Mouse (Mus musculus): ENCODE data around the gene Tsks.

Gene Tsks

DNA sequence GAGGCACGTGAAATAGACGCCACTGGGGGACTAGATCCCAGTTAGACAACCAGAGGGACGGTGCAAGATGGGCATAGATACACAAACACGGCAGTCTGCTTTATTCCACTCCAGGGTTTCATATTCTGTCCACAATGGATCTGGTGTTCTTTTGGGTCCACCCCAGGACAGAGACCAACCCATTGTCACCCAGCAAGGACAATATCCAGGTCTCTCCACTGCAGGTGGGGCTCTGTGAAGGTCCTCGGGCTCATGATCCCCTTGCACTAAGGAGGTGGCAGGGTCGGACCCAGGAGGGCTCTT lies 32.1 kb downstream of the Tsks start:
- DNase-seq (ENCODE audit: low read depth, low spot score): no peak

DNA sequence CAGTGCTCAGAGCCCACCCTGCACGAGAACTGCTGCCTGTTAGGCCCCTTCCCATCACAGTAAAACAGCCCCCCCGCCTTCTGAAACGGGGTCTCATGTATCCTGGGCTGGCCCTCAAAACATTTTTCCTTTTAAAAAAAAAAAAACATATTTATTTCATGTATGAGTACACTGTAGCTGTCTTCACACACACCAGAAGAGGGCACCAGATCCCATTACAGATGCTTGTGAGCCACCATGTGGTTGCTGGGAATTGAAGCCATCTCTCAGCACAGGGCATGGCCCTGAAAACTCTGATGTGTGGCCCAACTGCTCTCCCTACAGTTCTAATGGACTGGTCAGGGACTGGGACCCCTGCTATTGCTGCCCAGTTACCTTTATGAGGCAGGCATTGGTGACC lies 35.3 kb downstream of the Tsks start:
- no peak for DNase-seq (ENCODE audit: low read depth, low spot score)

DNA sequence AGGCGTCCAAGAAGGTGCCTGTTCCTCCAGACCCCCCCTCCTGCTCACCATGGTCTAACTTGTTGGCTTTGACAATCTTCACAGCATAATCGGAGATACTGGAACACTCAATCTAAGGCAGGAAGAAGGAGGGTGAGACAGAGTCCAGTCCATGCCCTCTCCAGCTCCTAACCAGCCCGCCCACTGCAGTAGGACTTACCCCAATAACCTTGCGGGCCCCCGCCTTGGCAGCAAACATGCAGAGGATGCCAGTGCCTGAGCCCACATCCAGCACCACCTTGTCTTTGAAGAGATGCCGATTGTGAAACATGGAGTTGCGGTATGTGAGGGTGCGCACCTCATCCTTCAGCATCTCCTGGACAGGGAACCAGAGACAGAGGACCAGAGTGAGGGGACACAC lies 38.5 kb downstream of the Tsks start:
- DNase-seq (ENCODE audit: low read depth, low spot score): no peak

DNA sequence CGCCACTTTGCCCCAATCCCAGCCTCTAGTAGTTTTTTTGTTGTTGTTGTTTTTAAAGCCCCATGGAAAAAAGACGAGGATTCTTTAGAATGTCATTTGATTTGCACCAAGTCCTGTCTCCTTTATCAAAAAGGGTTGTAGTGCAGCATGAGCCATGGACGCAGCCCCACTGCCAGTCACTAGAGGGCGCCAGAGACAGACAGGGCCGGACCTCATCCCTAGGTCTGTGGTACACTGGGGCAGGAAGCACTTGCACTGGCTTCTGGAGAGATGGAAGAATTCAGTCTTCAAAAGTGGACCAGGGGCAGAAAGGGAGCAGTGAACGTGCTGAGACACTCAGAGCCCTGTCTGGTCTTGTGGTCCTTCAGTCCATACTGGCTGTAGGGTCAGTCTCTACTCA lies 40.1 kb downstream of the Tsks start:
- peak; percentile 68 for DNase-seq (ENCODE audit: low read depth, low spot score)

DNA sequence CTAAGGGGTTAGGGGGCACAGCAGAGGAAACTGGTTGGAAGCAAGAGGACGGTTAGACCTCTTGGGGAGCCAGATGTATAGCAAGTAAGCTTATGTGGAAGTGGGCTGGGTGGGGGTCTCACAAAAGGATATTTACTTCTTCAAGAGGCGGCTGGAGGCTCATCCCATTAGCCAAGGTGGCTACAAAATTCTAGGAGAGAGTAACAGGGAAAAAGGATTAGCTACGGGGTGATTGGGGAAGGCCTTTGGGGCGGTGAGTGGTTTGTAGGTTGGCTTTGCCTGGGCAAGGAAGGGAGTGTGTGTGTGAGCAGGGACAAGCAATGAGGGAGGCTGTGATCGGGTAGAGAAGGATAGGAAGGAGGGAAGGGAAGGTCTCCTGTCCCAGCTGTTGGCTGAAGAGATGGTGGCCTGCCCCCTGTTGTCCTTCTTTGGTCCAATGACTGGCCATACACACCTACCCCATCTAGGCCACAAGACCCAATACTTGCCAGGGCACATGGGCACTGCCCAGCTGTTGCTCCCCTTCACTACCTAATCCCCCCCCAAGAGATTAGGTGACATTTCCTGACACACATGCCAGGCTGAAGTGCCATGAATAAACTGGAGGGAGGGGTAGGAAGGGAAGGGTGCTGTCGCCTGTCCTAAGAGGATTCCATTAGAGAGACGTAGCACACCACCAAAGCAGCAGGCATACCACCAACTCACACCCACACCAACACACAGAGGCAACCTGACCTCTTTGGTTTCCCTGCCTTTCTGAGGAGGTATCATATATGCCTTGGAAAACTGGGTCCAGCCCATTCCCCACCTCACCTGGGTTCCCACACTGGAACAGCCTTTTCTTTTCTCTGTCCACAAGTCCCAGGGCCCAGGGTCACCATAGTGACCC lies 41.2 kb downstream of the Tsks start:
- DNase-seq (ENCODE audit: low read depth, low spot score): no peak

DNA sequence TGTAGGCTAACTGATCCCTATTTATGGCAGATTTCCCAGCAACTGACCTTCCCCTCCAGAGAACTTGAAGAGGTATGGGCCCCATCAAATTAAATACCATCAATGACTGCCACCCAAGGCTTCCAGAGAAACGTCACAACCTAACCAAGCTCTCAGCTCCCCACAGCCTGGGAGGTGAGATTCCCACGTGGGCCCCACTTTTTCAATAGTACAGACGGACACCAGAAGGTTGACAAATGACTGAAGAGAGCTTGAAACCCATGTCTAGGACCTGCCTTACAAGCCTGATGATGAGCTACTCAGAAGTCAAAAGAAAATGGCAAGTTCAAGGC lies 41.8 kb downstream of the Tsks start:
- no peak for DNase-seq (ENCODE audit: low read depth, low spot score)

DNA sequence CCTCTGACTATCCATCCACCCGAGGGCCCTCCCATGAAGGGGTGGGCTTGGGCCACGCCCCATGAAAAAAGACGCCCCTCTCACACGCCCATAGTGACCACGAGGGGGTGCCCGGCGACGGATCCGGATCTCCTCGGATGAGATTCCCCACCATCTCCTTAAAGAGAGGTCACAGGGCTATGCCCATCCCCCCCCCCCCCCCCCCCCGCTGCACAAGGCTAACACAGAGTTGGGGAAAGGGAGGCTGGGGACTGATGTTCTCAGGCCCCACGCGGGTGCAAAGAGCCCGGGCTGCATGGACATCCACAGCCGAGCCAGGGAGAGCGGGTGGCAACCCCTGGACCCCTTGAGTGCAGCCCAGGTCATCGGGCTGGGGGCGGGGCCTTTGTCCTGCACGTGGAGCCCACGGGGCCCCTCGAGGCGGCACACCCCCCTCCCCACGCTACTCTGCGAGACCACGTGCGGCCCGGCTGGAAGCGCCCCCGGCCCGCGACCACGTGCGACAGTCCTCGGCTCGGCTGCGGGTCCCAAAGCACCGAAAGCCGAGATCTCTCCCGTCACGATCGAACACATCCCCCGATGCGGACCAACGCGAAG lies 42.7 kb downstream of the Tsks start:
- DNase-seq (ENCODE audit: low read depth, low spot score): no peak

DNA sequence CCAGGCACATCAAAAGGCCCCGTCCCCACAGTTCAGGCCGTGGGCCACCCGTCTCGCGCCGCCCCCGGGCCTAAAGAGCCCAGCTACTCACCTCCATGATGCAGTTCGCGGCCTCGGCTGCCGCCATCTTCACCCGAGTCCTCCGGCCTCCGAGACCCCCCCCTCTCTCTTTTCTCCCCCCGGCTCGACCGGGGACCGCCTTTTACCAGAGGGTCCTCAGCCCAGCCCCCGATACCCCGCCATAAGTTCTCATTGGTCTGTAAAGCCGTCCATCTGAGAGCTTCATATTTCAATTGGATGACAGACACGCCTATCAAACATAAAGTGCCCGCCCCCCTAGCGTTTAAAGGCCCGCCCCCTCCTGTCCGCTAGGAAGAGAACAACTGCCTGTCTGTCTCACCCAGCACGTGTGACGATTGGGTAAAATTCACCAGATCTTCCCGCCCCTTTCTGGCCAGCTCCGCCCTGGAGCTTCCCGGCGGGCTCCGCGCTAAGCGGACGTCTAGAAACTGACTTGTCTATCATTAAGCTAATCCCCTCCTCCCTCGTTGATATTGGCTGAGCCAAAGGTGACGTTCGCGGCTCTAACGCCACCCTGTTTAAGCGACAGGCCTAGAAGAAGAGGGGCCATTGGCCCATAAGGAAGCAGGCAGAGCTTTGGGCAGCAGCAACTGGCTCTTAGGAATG lies 43.3 kb downstream of the Tsks start, which contains the start of gene Prmt1:
TSS of gene Prmt1 (minus strand) at position 377 of the 687 bp plus-strand sequence.
- peak; percentile 97 for DNase-seq (ENCODE audit: low read depth, low spot score)

DNA sequence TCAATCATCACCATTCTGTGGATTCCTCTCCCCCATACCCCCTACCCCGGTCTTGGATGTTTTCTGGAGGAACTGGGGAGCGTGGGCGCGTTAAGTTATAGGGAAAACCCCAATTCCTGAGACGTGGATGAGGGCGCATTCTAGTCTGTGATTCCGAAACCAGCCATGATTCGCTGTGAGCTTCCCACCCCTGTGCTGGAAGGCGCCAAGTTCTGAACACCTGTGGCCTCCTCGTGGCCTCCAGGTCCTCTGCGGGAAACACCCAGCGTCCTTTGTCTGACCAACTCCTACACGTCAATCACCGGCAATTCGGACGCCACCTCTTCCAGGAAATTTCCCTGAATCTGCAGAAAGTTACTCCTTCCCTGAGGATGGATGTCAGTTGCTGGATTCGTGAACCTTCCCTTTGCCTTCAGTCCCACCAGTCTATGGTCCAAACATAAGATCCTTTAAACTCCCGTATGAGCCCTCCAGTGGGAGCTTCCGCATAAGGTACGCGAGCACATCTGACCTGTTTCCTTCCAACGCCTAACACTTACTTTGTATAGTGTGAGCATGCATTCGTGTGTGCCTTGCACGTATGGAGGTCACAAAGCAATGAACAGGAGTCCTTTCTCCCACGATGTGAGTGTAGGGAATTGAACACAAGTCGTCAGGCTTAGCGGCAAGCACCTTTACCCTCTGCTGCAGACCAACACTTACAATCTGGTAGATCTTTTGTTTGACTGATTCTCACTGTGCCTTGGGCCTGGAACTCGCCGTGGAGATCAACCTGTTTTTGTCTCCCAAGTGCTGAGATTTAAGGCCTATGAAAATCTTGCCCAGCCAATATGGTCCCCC lies 44.1 kb downstream of the Tsks start:
- DNase-seq (ENCODE audit: low read depth, low spot score): no peak

DNA sequence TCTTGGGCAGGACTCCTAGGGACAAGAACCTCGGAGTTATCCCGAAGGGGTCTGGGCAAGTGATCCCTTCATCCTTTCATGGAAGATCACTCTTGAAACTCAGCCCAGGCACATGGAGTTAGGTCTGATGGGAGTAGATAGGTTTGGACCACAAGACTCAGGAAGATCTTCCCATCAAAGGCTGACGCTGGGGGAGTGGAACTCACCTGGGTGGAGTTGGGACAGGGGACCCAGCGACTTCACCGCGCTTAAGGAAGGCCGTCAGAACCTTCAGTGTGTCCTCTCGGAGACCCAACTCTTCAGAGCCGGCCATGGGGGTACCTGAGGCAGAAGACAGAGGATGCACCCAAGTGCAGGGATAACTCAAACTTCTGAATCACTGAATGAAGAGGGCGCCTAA lies 53.7 kb downstream of the Tsks start:
- no peak for DNase-seq (ENCODE audit: low read depth, low spot score)

DNA sequence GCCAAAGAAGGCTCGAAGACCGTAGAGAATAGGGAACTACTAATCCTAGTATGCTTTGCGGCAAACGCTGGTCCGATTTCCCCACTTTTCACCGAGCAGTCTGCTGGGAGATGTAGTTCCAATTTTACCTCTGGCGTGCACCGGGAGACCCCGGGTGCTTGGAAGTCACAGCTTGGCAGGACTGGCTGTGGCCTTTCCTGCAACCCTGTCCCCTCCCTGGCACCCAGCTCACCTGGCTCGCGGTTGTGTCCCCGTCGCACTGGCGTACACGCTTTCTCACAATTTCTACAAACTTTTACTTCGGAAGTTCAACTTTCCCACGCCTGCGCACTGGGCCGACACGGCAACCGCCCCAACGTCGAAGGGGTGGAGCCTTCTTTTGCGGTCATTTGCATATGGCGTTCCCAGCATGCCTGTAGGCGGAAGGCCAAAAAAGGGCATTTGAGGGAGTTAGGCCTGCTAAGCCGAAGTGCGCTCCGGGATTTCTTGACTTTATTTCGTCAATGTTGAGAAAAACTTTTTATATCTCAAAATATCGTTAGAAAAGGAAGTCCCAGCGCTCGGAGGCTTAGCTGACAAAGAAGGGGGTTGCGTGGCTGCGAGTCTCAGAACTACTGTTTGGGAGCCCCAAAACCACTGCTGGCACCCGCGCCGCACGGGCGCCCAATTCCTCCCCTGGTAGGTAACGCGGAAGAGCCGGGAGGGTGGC lies 54.4 kb downstream of the Tsks start, which contains the start of gene Irf3:
TSS of gene Irf3 (plus strand) at position 418 of the 709 bp plus-strand sequence.
- DNase-seq (ENCODE audit: low read depth, low spot score): peak; percentile 96

DNA sequence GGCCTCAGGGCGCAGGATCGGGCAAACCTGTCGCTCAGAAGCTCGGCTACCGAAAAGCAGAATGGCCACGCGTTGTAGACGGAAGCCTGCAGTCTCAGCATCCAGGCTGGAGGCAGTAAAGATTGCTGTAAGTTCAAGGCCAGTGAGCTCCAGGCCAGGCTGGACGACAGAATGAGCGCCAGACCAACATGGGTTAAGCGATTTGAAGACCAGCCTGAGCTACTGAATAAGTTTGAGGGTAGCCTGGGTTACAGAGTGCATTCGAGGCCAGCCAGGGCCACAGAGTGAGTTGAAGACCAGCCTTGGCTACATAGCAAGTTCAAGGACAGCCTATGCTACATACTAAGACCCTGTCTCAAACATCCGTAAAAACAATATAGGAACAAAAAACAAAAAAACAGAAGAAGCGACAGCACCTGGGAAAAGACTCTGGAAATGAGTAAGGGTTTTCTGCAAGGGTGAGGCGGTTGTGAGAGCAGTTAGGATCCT lies 55.0 kb downstream of the Tsks start:
- no peak for DNase-seq (ENCODE audit: low read depth, low spot score)

DNA sequence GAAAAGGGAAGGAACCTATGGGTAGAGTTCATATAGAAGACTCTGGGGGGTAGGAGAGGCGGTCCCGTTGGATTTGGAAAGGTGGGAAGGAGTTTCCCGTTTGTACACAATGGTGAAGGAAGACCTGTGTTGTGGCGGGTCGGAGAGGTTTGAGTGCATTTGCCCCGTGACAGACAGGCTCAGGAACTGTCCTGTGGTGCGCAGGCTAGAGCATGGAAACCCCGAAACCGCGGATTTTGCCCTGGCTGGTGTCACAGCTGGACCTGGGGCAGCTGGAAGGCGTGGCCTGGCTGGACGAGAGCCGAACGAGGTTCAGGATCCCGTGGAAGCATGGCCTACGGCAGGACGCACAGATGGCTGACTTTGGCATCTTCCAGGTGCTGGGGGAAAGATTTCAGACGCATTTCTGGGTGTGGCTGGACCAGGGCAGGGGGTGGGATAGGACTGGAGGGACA lies 55.5 kb downstream of the Tsks start, which contains the start of gene Bcl2l12:
TSS of gene Bcl2l12 (minus strand) at position 212 of the 455 bp plus-strand sequence.
- DNase-seq (ENCODE audit: low read depth, low spot score): no peak

DNA sequence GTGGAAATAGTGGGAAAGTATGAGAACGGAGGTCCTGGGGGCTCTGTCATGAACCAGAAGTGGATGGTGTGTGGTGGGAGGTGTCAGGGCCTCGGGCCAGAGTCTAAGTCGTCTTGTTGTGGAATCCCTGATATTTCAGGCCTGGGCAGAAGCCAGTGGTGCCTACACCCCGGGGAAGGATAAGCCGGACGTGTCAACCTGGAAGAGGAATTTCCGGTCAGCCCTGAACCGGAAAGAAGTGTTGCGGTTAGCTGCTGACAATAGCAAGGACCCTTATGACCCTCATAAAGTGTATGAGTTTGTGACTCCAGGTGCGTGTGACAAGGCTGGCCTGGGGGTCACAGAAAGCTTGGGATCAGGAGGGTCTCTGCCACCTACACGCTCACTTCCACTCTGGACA lies 56.7 kb downstream of the Tsks start:
- no peak for DNase-seq (ENCODE audit: low read depth, low spot score)

DNA sequence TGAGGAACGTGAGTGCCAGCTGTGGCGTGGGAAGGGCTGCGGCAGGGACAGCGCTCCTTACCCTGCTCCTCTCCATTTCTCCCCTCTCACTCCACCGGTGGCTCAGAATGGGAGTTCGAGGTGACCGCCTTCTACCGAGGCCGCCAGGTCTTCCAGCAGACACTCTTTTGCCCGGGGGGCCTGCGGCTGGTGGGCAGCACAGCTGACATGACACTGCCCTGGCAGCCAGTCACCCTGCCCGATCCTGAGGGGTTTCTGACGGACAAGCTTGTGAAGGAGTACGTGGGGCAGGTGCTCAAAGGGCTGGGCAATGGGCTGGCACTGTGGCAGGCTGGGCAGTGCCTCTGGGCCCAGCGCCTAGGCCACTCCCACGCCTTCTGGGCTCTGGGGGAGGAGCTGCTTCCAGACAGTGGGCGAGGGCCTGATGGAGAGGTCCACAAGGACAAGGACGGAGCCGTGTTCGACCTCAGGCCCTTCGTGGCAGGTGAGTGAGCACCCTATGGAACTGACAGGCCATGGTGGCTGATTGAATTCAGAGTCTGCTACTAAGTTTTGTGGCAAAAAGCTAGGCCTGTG lies 57.6 kb downstream of the Tsks start:
- no peak for DNase-seq (ENCODE audit: low read depth, low spot score)

DNA sequence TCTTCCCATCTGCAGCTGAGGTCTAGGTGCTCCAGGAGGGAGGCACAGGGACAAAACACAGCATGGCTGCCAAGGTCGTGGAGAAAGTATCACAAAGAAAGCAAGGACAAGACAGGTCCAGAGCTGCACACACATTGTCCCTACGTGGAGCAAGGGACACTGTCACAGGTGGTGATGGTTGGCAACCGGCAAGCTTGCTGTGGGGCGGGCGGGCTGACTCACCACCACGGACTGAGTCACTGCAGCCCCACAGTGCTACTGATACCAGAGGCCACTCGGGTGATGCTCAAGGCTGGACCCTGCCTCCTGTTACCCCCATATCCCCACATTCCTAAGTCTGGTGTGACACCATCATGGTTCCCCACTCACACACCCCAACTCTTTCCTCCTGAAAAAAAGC lies 59.4 kb downstream of the Tsks start:
- no peak for DNase-seq (ENCODE audit: low read depth, low spot score)

DNA sequence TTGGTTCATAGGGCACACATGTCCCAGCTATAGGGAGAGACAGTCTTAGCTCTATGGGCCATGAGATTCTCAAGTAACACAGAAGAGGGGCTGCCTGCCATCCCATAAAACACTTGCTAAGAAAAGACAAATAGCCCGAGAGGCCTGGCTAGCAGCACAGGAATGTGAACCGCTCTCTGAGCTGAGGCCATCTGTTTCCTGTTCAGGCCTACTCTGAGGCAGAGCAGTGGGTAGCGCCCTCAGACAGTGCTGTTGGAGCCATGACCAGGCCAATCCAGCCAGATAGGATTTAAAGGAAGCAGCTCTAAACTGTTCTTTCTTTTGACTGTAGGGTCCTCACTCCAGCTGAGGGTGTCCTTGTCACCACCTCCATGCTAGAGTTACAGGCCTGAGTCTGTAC lies 61.5 kb downstream of the Tsks start:
- DNase-seq (ENCODE audit: low read depth, low spot score): no peak

DNA sequence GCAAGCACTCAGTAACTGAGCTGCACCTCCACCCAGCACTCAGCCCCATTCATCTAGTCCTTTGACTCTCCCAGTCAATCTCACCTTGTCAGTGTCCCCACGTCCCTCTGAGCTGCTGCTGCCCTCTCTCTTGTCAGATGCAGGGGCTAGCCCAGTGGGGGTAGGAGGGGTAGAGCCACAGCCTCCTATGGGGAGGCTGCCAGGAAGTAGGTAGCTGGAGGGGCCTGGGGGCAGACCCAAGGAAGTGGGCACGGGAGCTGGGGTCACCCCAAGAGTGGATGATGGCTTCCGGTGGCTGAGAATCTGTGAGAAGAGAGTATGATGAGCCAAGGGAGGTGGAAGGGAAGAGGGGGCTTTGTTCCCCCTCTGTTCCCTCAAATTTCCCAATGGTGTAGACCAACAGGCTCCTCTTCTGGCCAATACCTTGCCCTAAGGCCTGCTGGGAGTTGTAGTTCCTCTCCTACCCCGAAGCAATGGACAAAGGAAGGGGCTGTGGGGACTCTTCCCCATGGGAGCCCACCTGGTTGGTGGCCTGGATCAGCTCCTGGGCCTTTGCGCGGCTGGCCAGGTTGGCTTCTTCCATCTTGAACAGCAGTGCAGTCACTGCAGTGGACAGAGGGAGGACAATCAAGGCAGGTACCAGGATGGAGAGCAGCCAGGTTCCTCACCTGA lies 62.5 kb downstream of the Tsks start:
- DNase-seq (ENCODE audit: low read depth, low spot score): no peak

DNA sequence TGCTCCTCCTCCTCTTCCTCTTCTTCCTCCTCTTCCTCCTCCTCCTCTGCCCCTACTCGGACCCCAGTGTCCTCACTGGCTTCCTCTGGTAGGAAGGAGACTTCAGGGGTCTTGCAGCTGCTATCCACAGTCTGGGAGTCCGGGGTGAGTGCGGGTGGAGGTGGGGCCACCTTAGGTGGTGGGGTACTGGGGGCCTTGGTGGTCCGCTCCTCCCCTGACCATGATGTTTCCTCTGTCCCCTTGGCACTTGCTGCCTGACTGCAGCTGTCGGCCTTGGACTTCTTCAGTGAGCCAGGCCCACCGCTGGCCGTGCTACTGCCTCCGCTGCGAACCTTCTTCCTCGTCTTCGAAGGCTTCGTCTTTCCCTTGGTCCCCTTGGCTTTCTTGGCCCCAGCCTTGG lies 63.5 kb downstream of the Tsks start:
- DNase-seq (ENCODE audit: low read depth, low spot score): no peak

DNA sequence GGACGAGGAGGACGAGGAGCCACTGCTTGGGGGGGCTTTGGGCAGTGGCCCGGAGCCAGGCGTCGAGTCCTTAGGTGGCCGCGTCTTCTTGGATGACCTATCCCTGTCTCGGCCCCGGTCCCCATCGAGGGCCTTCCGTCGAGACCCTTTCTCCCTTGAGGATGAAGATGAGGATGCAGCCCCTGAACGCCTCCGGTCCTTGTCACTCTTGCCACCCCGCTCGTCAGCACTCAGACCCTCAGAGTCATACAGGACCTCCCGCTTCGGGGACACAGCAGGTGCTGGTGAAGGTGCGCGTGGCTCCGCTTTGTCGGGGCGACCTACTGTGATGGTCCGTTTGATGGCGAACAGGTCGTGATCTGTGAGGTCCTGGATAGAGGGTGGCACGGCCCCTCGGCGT lies 64.1 kb downstream of the Tsks start:
- no peak for DNase-seq (ENCODE audit: low read depth, low spot score)

All from c-Kit-negative CD71-positive TER-119-positive erythroid progenitor cells, embryonic 14.5 days (primary cell).